Mouse (Mus musculus): ENCODE measurements around the gene Lrrc74a.

Lrrc74a gene

GRCm38 (mm10) chr12:86786149-86787019, 52.2 kb downstream of the Lrrc74a start:
- DNase-seq (ENCODE audit: extremely low read depth, low read depth): no peak

GRCm38 (mm10) chr12:86787020-86787553, 52.9 kb downstream of the Lrrc74a start:
- DNase-seq (ENCODE audit: extremely low read depth, low read depth): no peak

- DNase-seq (ENCODE audit: extremely low read depth, low read depth): no peak
Measured at GRCm38 (mm10) chr12:86790100-86790848, 56.1 kb downstream of the Lrrc74a start.

- no peak for DNase-seq (ENCODE audit: extremely low read depth, low read depth)
Measured at GRCm38 (mm10) chr12:86790849-86791127, 56.6 kb downstream of the Lrrc74a start.

GRCm38 (mm10) chr12:86791987-86792386, 57.8 kb downstream of the Lrrc74a start:
- DNase-seq (ENCODE audit: extremely low read depth, low read depth): no peak

GRCm38 (mm10) chr12:86793830-86794229, 59.7 kb downstream of the Lrrc74a start:
- no peak for DNase-seq (ENCODE audit: extremely low read depth, low read depth)

- no peak for DNase-seq (ENCODE audit: extremely low read depth, low read depth)
Measured at GRCm38 (mm10) chr12:86794331-86794730, 60.2 kb downstream of the Lrrc74a start.

- no peak for DNase-seq (ENCODE audit: extremely low read depth, low read depth)
Measured at GRCm38 (mm10) chr12:86795076-86795837, 61.1 kb downstream of the Lrrc74a start.

- DNase-seq (ENCODE audit: extremely low read depth, low read depth): peak; percentile 83
Measured at GRCm38 (mm10) chr12:86795838-86796232, 61.7 kb downstream of the Lrrc74a start.

GRCm38 (mm10) chr12:86796351-86796750, 62.2 kb downstream of the Lrrc74a start:
- no peak for DNase-seq (ENCODE audit: extremely low read depth, low read depth)

GRCm38 (mm10) chr12:86797771-86798170, 63.6 kb downstream of the Lrrc74a start:
- DNase-seq (ENCODE audit: extremely low read depth, low read depth): no peak

GRCm38 (mm10) chr12:86798773-86799540, 64.8 kb downstream of the Lrrc74a start:
- DNase-seq (ENCODE audit: extremely low read depth, low read depth): no peak

GRCm38 (mm10) chr12:86799786-86800185, 65.6 kb downstream of the Lrrc74a start:
- DNase-seq (ENCODE audit: extremely low read depth, low read depth): no peak

- no peak for DNase-seq (ENCODE audit: extremely low read depth, low read depth)
Measured at GRCm38 (mm10) chr12:86800336-86800735, 66.2 kb downstream of the Lrrc74a start.

- DNase-seq (ENCODE audit: extremely low read depth, low read depth): peak; percentile 97
Measured at GRCm38 (mm10) chr12:86800765-86801147, 66.6 kb downstream of the Lrrc74a start.

- DNase-seq (ENCODE audit: extremely low read depth, low read depth): no peak
Measured at GRCm38 (mm10) chr12:86801148-86802004, 67.2 kb downstream of the Lrrc74a start.

GRCm38 (mm10) chr12:86802005-86802671, 68.0 kb downstream of the Lrrc74a start:
- DNase-seq (ENCODE audit: extremely low read depth, low read depth): peak; percentile 59

GRCm38 (mm10) chr12:86802899-86803298, 68.7 kb downstream of the Lrrc74a start:
- DNase-seq (ENCODE audit: extremely low read depth, low read depth): no peak

GRCm38 (mm10) chr12:86803651-86804307, 69.6 kb downstream of the Lrrc74a start:
- no peak for DNase-seq (ENCODE audit: extremely low read depth, low read depth)
